In genomic region chr7:98651651-98652050, GRCm38 (mm10) we compare ENCODE assay signal across 12 mouse cellular contexts.
"Had no signal": no experiment of that assay in that cellular context is flagged by ENCODE, and none has a peak within 500 bp of the region (broad histone marks: within the 10 kb centered on the region; RNA-seq: fewer than 3 reads in every experiment).

No protein-coding gene starts in this region.

- DNase-seq: kidney, adult 18-20 months; kidney, postnatal 10 days; kidney, postnatal 4 days; left cerebral cortex, postnatal 4 days; lung, adult 2 months; right cerebral cortex, postnatal 14 days; thymus, adult 18-20 months; thymus, postnatal 14 days had no signal

- ATAC-seq: midbrain, embryonic 13.5 days had no signal

- H3K27me3 ChIP-seq: limb, embryonic 13.5 days; midbrain, embryonic 13.5 days had no signal

- H3K4me3 ChIP-seq: layer of hippocampus, adult 2 months; limb, embryonic 13.5 days; midbrain, embryonic 13.5 days had no signal

- H3K27ac ChIP-seq: layer of hippocampus, adult 2 months; limb, embryonic 13.5 days; liver, embryonic 14.5 days; midbrain, embryonic 13.5 days had no signal

- H3K4me2 ChIP-seq: limb, embryonic 13.5 days; midbrain, embryonic 13.5 days had no signal

- H3K9ac ChIP-seq: limb, embryonic 13.5 days; liver, embryonic 14.5 days; midbrain, embryonic 13.5 days had no signal

- H3K9me3 ChIP-seq: limb, embryonic 13.5 days; midbrain, embryonic 13.5 days had no signal
